Mouse (Mus musculus) granulocyte monocyte progenitor cell, adult 5-6 weeks (primary cell): ENCODE measurements around the gene Zbtb46. TPM values are rescaled to one million over a fixed set of nuclear protein-coding genes. Genes with fewer than 3 reads are reported as not detected.

Experiments
- ATAC-seq: replicated peaks from 2 replicates; pipeline ENCODE4 v1.8.0; 2016; ENCODE audit warnings: mild to moderate bottlenecking, moderate TSS enrichment, inconsistent platforms; ENCODE audit not compliant: poor library complexity, severe bottlenecking
- total RNA-seq, 2 experiments: library from RNA; stranded (forward) in 1 of 2; stranded (reverse) in 1 of 2; fragments of 200-712, 200-1000 nt in 1 of 2; fragments of >200 nt in 1 of 2; fragmentation: Nextera tagmentation in 1 of 2; gene quantifications; 2 replicates each; pipeline ENCODE4 v1.2.3; 2014 to 2017

Gene Zbtb46
- total RNA-seq, 2 experiments from 2014 or later, result 0.15 to 1.1 TPM

DNA sequence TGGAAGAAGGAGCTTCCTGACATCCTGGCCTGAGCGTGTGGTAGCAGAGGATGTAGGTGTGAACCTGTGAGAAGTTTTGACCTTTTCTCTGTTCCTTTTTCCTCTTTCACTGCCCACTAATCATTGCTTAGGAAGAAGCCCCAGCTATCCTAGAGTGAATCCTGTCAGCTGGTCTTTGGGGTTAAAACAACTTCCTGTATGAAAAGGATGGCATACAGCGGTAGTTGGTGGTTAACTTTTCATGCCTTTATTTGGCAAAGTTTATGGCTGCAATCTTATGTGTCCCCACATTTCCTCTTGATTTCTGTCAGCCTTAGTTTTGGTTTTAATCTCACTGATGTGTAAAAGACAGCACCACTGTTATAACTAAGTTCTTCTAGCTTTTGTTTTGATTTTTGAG lies 82.0 kb downstream of the Zbtb46 start:
- ATAC-seq, result peak; percentile 84

DNA sequence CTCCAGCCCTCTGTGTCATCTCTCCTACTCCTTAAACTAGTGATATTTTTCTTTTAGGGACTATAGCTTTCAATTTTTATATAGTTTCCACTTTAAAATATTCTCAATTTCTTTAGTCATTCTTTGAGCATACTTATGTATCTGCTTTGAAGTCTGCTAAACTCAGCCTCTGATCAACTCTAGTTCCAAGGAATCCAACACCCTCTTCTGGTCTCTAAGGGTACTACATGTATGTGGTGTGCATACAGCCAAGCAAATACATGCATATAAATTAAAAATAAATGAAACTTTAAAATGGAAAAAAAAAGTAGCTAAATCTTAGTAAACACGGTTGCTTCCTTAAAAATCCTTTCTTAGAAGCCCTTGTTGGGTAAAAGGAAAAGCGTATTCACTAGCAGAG lies 83.4 kb downstream of the Zbtb46 start:
- ATAC-seq, result peak; percentile 36; the same call in 1 of the 2 replicates

DNA sequence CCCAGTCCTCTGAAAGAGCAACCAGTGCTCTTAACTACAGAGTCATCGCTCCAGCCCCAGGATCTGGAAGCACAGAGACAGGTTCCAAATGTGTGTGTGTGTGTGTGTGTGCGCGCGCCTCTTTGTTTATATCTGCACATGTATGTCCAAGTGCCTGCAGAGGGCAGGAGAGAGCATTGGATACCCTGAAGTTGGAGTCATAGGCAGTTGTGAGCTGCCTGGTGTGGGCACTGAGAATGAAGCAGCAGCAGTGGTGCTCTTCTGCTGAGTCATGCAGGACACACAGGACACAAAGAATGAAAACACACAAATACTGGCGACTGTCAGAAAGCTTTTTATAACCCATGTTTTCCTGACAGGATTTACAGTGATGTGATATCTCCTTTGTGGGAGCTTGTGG lies 89.2 kb downstream of the Zbtb46 start:
- ATAC-seq, result no peak

DNA sequence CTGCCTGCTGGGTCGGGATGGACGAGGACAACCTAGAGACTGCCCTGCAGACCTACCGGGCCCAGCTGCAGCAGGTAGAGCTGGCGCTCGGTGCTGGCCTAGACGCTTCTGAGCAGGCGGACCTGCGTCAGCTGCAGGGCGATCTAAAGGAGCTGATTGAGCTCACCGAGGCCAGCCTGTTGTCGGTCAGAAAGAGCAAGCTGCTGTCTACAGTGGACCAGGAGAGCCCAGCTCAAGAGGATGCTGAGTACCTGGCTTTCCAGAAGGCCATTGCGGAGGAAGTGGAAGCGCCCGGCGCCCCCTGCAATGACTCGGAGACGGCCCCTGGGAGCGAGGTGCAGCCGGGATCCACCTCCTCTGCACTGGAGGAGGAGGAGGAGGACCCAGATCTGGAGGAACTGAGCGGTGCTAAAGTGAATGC lies 93.6 kb downstream of the Zbtb46 start:
- ATAC-seq, result peak; percentile 44

DNA sequence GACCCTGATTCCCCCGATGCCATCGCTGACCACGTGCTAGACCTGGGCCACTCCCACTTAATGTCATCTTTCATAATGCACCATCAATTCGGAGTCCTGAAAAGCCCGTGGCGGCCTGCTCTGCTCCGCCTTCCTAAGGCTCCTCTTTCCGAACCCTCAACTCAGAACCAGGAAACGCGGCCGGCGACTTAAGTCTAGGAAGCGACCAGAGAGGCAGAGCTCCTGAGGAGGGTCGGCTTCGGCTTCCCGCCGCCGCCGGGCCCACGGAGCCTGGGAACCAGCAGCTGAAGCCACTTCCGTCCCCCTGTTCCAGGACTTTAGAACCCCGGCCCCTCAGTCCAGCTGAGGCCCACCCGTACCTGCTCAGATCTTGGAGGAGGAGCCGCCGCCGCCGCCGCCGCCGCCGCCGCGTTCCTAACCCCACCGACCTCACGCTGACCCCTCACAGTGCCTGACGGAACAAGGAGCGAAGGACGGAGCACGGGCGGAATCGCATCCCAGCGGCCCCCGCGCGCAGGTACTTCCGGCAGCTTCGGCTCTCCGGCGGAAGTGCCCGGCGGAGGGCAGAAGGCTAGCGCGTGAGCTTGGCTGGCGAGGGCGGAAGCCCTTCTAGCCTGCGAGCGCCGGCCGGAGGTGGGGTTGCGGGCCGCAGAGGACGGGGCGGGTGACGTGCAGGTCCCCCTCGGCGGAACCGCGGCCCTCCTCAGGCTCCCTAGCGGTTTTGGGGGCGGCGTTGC lies 94.2 kb downstream of the Zbtb46 start, which contains the start of the genes Zgpat and Arfrp1:
Gene Zgpat, plus strand, starts transcription at position 69 of the 737 bp plus-strand sequence.
Gene Arfrp1, minus strand, starts transcription at position 545 of the 737 bp plus-strand sequence.
- peak; percentile 91 for ATAC-seq

DNA sequence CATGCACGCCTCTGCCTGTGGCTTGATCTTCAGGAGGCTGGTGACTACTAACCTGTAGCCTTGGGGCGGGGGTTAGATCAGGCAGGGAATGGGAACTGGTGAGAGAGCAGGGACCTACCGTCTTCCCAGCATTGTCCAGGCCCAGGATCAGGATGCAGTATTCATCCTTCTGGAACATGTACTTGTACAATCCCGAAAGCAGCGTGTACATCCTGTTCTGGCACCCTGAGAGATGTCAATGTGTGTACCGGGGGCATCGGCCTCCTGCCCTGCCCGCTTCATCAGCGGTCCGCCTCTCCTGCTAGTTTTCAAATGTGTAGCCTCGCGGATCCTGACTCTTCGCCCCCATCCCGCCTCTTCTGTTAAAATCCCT lies 94.8 kb downstream of the Zbtb46 start:
- ATAC-seq, result no peak

DNA sequence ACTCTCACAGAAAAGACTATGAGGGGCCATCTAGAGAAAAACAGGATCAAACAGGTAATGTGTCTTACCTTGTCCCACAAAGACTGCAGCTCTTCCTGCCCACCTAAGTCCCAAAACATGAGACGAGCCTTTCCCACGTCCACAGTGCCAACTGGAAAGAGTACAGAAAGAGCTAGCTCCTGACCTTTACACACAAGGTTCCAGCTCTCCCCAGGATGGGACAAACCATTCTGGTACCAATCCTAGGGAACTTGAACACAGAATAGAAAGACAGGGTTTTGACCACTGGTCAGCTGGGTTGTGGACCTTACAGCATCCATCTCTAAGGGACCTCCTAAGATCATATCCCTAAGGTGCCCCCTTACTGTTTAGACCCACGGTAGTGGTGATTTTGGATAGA lies 95.3 kb downstream of the Zbtb46 start:
- ATAC-seq, result no peak

DNA sequence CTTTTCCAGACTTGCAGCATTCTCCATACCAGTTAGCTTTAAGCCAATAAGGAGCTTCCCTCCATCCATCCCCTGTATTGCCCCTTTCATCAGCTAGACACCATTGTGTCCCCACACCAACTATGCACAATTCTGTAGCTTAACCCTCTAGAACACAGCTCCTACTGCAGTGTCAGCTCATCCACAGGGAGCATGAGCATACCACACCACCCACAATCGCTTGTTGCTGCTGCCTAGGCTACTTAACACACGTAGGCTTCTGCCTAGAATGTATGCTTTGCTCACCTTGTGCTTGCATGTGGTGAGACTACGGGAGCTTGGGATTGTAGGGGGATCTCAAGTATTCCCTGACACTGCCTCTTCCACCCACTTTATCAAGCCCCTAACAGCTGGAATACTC lies 102.4 kb downstream of the Zbtb46 start:
- ATAC-seq, result no peak

DNA sequence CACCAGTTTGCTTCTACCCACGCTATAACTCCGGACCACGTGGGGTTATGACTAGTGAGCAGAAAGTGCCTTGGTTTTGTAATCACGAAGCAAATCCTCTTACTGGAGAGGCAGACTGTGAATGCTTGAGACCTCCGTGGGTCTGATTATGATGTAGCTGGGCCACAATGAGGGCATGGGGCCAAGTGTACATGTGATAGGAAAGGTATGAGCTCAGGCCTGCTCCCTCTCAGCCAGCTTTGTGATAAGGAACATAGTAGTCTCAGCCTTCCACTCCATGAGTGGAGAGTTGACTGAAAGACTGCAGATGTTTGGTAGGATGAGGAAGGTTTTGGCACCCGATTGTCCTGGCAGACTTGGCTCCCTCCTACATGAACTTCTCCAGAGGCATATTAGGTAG lies 116.5 kb downstream of the Zbtb46 start:
- no peak for ATAC-seq

DNA sequence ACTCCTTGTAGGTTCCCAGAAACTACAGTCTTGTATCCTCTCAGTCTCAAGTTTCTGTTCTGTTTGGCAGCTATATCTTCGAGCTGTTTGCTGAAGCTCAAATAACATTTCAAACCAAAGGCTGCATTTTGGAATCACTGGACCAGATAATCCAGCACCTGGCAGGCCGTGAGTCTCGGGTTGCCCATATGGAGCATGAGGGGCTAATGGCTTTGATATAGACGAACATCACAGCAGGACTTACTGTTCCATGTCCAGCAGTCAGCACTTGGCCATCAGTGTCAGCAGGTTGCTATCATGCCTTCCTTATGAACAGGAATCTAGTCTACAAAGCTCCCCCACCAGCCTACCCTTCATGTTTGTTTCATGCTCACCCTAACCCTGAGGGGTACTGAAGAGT lies 118.8 kb downstream of the Zbtb46 start:
- ATAC-seq, result no peak

Other genes with a start within 250 kb of the Zbtb46 start
- not detected in 2 replicates for gene Srms, start 246.2 kb downstream of the Zbtb46 start, total RNA-seq (2014; fragmentation: Nextera tagmentation)
- gene Srms, start 246.2 kb downstream of the Zbtb46 start, total RNA-seq (2017), result not detected in 2 replicates
- not detected in 2 replicates for gene Fndc11, start 239.4 kb downstream of the Zbtb46 start, total RNA-seq (2014; fragmentation: Nextera tagmentation)
- not detected in 2 replicates for gene Fndc11, start 239.4 kb downstream of the Zbtb46 start, total RNA-seq (2017)
- gene Helz2, start 217.4 kb downstream of the Zbtb46 start, total RNA-seq (2014; fragmentation: Nextera tagmentation), result 5.6 and 6.1 TPM in 2 replicates
- 3.0 and 6.0 TPM in 2 replicates for gene Helz2, start 217.4 kb downstream of the Zbtb46 start, total RNA-seq (2017)
- 11.8 and 15.3 TPM in 2 replicates for gene Gmeb2, start 171.4 kb downstream of the Zbtb46 start, total RNA-seq (2014; fragmentation: Nextera tagmentation)
- 10.4 and 16.5 TPM in 2 replicates for gene Gmeb2, start 171.4 kb downstream of the Zbtb46 start, total RNA-seq (2017)
- gene Stmn3, start 144.9 kb downstream of the Zbtb46 start, total RNA-seq (2014; fragmentation: Nextera tagmentation), result not detected in 2 replicates
- gene Stmn3, start 144.9 kb downstream of the Zbtb46 start, total RNA-seq (2017), result not detected in 2 replicates
- gene Rtel1, start 139.7 kb downstream of the Zbtb46 start, total RNA-seq (2014; fragmentation: Nextera tagmentation), result 63.9 and 85.0 TPM in 2 replicates
- gene Rtel1, start 139.7 kb downstream of the Zbtb46 start, total RNA-seq (2017), result 30.1 and 47.5 TPM in 2 replicates
- 12.8 and 18.3 TPM in 2 replicates for gene Zgpat, start 94.5 kb downstream of the Zbtb46 start, total RNA-seq (2014; fragmentation: Nextera tagmentation)
- 29.8 and 35.7 TPM in 2 replicates for gene Zgpat, start 94.5 kb downstream of the Zbtb46 start, total RNA-seq (2017)
- gene Arfrp1, start 94.0 kb downstream of the Zbtb46 start, total RNA-seq (2014; fragmentation: Nextera tagmentation), result 34.1 and 43.2 TPM in 2 replicates
- 38.6 and 39.2 TPM in 2 replicates for gene Arfrp1, start 94.0 kb downstream of the Zbtb46 start, total RNA-seq (2017)
- 24.1 and 24.9 TPM in 2 replicates for gene Lime1, start 79.3 kb downstream of the Zbtb46 start, total RNA-seq (2014; fragmentation: Nextera tagmentation)
- 6.9 and 20.8 TPM in 2 replicates for gene Lime1, start 79.3 kb downstream of the Zbtb46 start, total RNA-seq (2017)
- not detected in 2 replicates for gene Abhd16b, start 33.8 kb upstream of the Zbtb46 start, total RNA-seq (2014; fragmentation: Nextera tagmentation)
- not detected in 2 replicates for gene Abhd16b, start 33.8 kb upstream of the Zbtb46 start, total RNA-seq (2017)
- gene Tpd52l2, start 37.7 kb upstream of the Zbtb46 start, total RNA-seq (2014; fragmentation: Nextera tagmentation), result 43.1 and 60.9 TPM in 2 replicates
- 115 and 129 TPM in 2 replicates for gene Tpd52l2, start 37.7 kb upstream of the Zbtb46 start, total RNA-seq (2017)
- 43.8 and 47.1 TPM in 2 replicates for gene Dnajc5, start 61.1 kb upstream of the Zbtb46 start, total RNA-seq (2014; fragmentation: Nextera tagmentation)
- gene Dnajc5, start 61.1 kb upstream of the Zbtb46 start, total RNA-seq (2017), result 46.4 and 54.5 TPM in 2 replicates
- gene Uckl1, start 125.5 kb upstream of the Zbtb46 start, total RNA-seq (2014; fragmentation: Nextera tagmentation), result 118 and 128 TPM in 2 replicates
- gene Uckl1, start 125.5 kb upstream of the Zbtb46 start, total RNA-seq (2017), result 41.5 and 54.1 TPM in 2 replicates
- gene Prpf6, start 132.4 kb upstream of the Zbtb46 start, total RNA-seq (2014; fragmentation: Nextera tagmentation), result 30.8 and 35.2 TPM in 2 replicates
- gene Prpf6, start 132.4 kb upstream of the Zbtb46 start, total RNA-seq (2017), result 68.8 and 71.6 TPM in 2 replicates
- gene Zfp512b, start 133.4 kb upstream of the Zbtb46 start, total RNA-seq (2014; fragmentation: Nextera tagmentation), result 21.1 and 23.5 TPM in 2 replicates
- gene Zfp512b, start 133.4 kb upstream of the Zbtb46 start, total RNA-seq (2017), result 11.6 and 15.6 TPM in 2 replicates
- gene Samd10, start 139.8 kb upstream of the Zbtb46 start, total RNA-seq (2014; fragmentation: Nextera tagmentation), result 6.2 and 13.1 TPM in 2 replicates
- 3.2 and 4.5 TPM in 2 replicates for gene Samd10, start 139.8 kb upstream of the Zbtb46 start, total RNA-seq (2017)
- gene Gm29797, start 197.6 kb upstream of the Zbtb46 start, total RNA-seq (2014; fragmentation: Nextera tagmentation), result not detected in 2 replicates
- not detected in 2 replicates for gene Gm29797, start 197.6 kb upstream of the Zbtb46 start, total RNA-seq (2017)
- gene Sox18, start 212.2 kb upstream of the Zbtb46 start, total RNA-seq (2014; fragmentation: Nextera tagmentation), result not detected in 2 replicates
- not detected in 2 replicates for gene Sox18, start 212.2 kb upstream of the Zbtb46 start, total RNA-seq (2017)
- gene Tcea2, start 220.9 kb upstream of the Zbtb46 start, total RNA-seq (2014; fragmentation: Nextera tagmentation), result 25.2 and 27.0 TPM in 2 replicates
- gene Tcea2, start 220.9 kb upstream of the Zbtb46 start, total RNA-seq (2017), result 13.6 and 14.1 TPM in 2 replicates
- 246 and 266 TPM in 2 replicates for gene Rgs19, start 234.6 kb upstream of the Zbtb46 start, total RNA-seq (2014; fragmentation: Nextera tagmentation)
- 78.6 and 96.8 TPM in 2 replicates for gene Rgs19, start 234.6 kb upstream of the Zbtb46 start, total RNA-seq (2017)
- not detected in 2 replicates for gene Lkaaear1, start 239.0 kb upstream of the Zbtb46 start, total RNA-seq (2014; fragmentation: Nextera tagmentation)
- not detected in 2 replicates for gene Lkaaear1, start 239.0 kb upstream of the Zbtb46 start, total RNA-seq (2017)